Mouse (Mus musculus): ENCODE measurements around the gene Camk1d.

DNA sequence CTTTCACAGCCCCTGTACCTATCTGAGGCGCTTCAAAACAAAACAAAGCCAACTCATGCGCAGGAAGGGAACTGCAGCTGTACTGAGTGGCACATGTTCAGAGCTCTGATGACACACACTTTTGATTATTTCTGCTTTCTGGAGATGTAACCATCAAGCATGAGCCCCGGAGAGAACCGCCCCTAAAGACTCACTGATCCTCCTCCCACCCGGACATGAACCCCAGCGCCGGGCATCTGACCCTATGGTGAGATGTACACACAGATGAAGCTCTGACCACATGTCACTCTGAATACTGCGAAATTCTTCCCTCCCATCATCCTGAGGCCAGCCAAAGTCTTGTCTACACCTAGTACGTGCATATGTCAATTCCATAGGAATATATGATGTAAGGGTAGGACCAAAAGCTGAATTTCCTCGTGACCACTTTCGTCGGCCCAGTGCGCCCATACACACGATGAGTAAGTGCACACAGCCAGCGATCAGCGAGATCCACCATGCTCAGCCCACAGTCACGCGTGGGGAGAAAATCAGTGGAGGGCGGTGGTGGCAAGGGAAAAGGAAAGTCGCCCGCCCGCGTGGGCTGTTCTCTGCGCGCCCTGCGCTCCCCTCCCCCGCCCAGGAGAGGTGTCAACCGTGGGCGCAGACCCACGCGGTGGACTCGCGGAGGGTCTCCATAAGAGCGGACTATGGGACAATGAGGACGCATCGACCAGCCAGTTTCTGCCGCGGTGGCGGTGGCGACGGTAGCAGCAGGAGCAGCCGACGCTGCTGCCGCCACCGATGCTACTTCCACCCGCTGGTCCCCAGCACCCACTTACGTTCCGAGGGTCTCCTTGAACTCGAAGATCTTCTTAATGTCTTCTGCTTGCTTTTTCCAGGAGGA, 747 bp downstream of the Camk1d start:
- TF ChIP-seq EP300 (IDR thresholded peaks at IDR 0.05; ENCODE audit: low read depth) (no peak), CTCF (IDR thresholded peaks at IDR 0.05; ENCODE audit: low read depth) (no peak)

Data from heart, postnatal 0 days (tissue).